8 mouse cellular contexts compared by ENCODE assay signal in genomic region chr2:11542640-11543039, GRCm38 (mm10). TPM values are rescaled to one million over a fixed set of nuclear protein-coding genes. Genes with fewer than 3 reads are reported as not detected.
DNase-seq lines count a peak whose midpoint lies in the region; ATAC-seq and TF ChIP-seq lines count a peak whose summit lies in the region.

No protein-coding gene starts in this region.

- WGBS in embryonic facial prominence, embryonic 14.5 days: 76% methylated on average over 1 of the region's 1 CpGs
- WGBS in heart, postnatal 0 days: 63% methylated on average over 1 of the region's 1 CpGs
- whole genome bisulfite sequencing in large intestine, adult 2 months: 71% methylated on average over 1 of the region's 1 CpGs
- 80% methylated on average over 1 of the region's 1 CpGs for WGBS in lung, embryonic 15.5 days

- H3K27ac ChIP-seq in embryonic facial prominence, embryonic 14.5 days (replicated peaks; ENCODE audit: low read depth, low read length): no peak overlapping the region
- H3K27ac ChIP-seq in heart, postnatal 0 days (ENCODE audit: low read depth): no peak overlapping the region
- no peak overlapping the region for H3K27ac ChIP-seq in lung, embryonic 15.5 days

- no peaks in the 10 kb centered on the region for H3K36me3 ChIP-seq in embryonic facial prominence, embryonic 14.5 days (ENCODE audit: control insufficient read depth, insufficient read depth, low read length)
- no peaks in the 10 kb centered on the region for H3K36me3 ChIP-seq in heart, postnatal 0 days (replicated peaks; ENCODE audit: control insufficient read depth, insufficient read depth, low read length)
- no peaks in the 10 kb centered on the region for H3K36me3 ChIP-seq in lung, embryonic 15.5 days

- peak; percentile 79 for DNase-seq in adrenal gland, postnatal 25 days
- DNase-seq in embryonic facial prominence, embryonic 14.5 days (ENCODE audit: low spot score): peak; percentile 59
- peak; percentile 46 for DNase-seq in heart, postnatal 0 days (ENCODE audit: low spot score)
- DNase-seq in large intestine, adult 2 months (ENCODE audit: low read depth, low spot score): peak; percentile 35
- DNase-seq in ovary, postnatal 14 days (ENCODE audit: low spot score): peak; percentile 62
- DNase-seq in thymus, postnatal 14 days: peak; percentile 75

- no peak overlapping the region for H3K9ac ChIP-seq in embryonic facial prominence, embryonic 14.5 days (ENCODE audit: low read depth, low read length)
- no peak overlapping the region for H3K9ac ChIP-seq in heart, postnatal 0 days (replicated peaks; ENCODE audit: low read depth, low read length)
- H3K9ac ChIP-seq in lung, embryonic 15.5 days: no peak overlapping the region

- peak; percentile 66 for ATAC-seq in CD4-positive, CD25-positive, alpha-beta regulatory T cell, adult 4 months
- 0 out of 2 replicates have a peak, but pooled peaks have one; percentile 57 for ATAC-seq in embryonic facial prominence, embryonic 14.5 days (ENCODE audit: low read depth)
- ATAC-seq in heart, postnatal 0 days (ENCODE audit: insufficient read depth, low read depth): peak; percentile 68
- peak; percentile 67; the same call in 1 of the 2 replicates for ATAC-seq in lung, embryonic 15.5 days (ENCODE audit: borderline replicate concordance, extremely low read depth, low FRiP score, low TSS enrichment)

- H3K4me1 ChIP-seq in embryonic facial prominence, embryonic 14.5 days (ENCODE audit: control insufficient read depth, insufficient read depth, low read length): no peaks in the 10 kb centered on the region
- H3K4me1 ChIP-seq in heart, postnatal 0 days (ENCODE audit: control insufficient read depth, insufficient read depth): no peaks in the 10 kb centered on the region
- H3K4me1 ChIP-seq in lung, embryonic 15.5 days: no peaks in the 10 kb centered on the region

- H3K27me3 ChIP-seq in embryonic facial prominence, embryonic 14.5 days (replicated peaks; ENCODE audit: control insufficient read depth, insufficient read depth, low read length): no peaks in the 10 kb centered on the region
- H3K27me3 ChIP-seq in heart, postnatal 0 days (ENCODE audit: control insufficient read depth, insufficient read depth, low read length): no peaks in the 10 kb centered on the region
- no peaks in the 10 kb centered on the region for H3K27me3 ChIP-seq in lung, embryonic 15.5 days

- no peak overlapping the region for H3K4me2 ChIP-seq in embryonic facial prominence, embryonic 14.5 days (ENCODE audit: low read depth, low read length)
- no peak overlapping the region for H3K4me2 ChIP-seq in heart, postnatal 0 days (ENCODE audit: low read depth, low read length)
- no peak overlapping the region for H3K4me2 ChIP-seq in lung, embryonic 15.5 days

- no peak overlapping the region for H3K4me3 ChIP-seq in embryonic facial prominence, embryonic 14.5 days (ENCODE audit: low read depth, low read length)
- no peak overlapping the region for H3K4me3 ChIP-seq in heart, postnatal 0 days (ENCODE audit: low read depth, low read length)
- no peak overlapping the region for H3K4me3 ChIP-seq in lung, embryonic 15.5 days

- TF ChIP-seq EP300 in heart, postnatal 0 days (IDR thresholded peaks at IDR 0.05; ENCODE audit: low read depth): no peak

- no peaks in the 10 kb centered on the region for H3K9me3 ChIP-seq in embryonic facial prominence, embryonic 14.5 days (ENCODE audit: control insufficient read depth, low read length)
- no peaks in the 10 kb centered on the region for H3K9me3 ChIP-seq in heart, postnatal 0 days (replicated peaks; ENCODE audit: control insufficient read depth, low read length)
- H3K9me3 ChIP-seq in lung, embryonic 15.5 days: no peaks in the 10 kb centered on the region

- TF ChIP-seq CTCF in heart, postnatal 0 days (IDR thresholded peaks at IDR 0.05; ENCODE audit: low read depth): peak; percentile 85

RNA-seq across cellular contexts. Expression of gene Pfkfb3, which starts 11.2 kb away (rescaled TPM):
- 10 to 100 TPM; 17.6 to 22.7 TPM for polyA plus RNA-seq in CD4-positive, CD25-positive, alpha-beta regulatory T cell, adult 4 months (2017; shearing (Covaris generic))
- 93.7 and 145 TPM in 2 replicates for total RNA-seq in adrenal gland, postnatal 25 days (2021)
- 9.2 and 9.8 TPM in 2 replicates for polyA plus RNA-seq in embryonic facial prominence, embryonic 14.5 days (2014; fragmentation: Nextera tagmentation; extraction: Ambion mirVana)
- total RNA-seq in heart, postnatal 0 days (2014; rRNA removed; ENCODE audit: low replicate concordance): 2.4 and 6.8 TPM in 2 replicates
- polyA plus RNA-seq in heart, postnatal 0 days (2015; fragmentation: Nextera tagmentation; extraction: Ambion mirVana): 3.2 and 3.5 TPM in 2 replicates
- polyA plus RNA-seq in large intestine, adult 2 months (2012; rRNA removed): 14.7 and 21.8 TPM in 2 replicates
- polyA plus RNA-seq in lung, embryonic 15.5 days (2015; fragmentation: Nextera tagmentation; extraction: Ambion mirVana): 22.0 and 25.4 TPM in 2 replicates
